Mouse (Mus musculus): ENCODE data around the gene Pax5.

The Pax5 gene

GRCm38 (mm10) chr4:44582687-44583086 is 127.6 kb downstream of the Pax5 start:
- DNase-seq = no peak

- DNase-seq = no peak
Observed at GRCm38 (mm10) chr4:44578591-44578990, 131.7 kb downstream of the Pax5 start.

- no peak for DNase-seq
Observed at GRCm38 (mm10) chr4:44577293-44577692, 133.0 kb downstream of the Pax5 start.

- DNase-seq = no peak
Observed at GRCm38 (mm10) chr4:44576786-44577185, 133.5 kb downstream of the Pax5 start.

- DNase-seq = no peak
Observed at GRCm38 (mm10) chr4:44573017-44573416, 137.3 kb downstream of the Pax5 start.

GRCm38 (mm10) chr4:44572373-44572772 is 137.9 kb downstream of the Pax5 start:
- DNase-seq = no peak

GRCm38 (mm10) chr4:44569138-44569537 is 141.1 kb downstream of the Pax5 start:
- DNase-seq = no peak

GRCm38 (mm10) chr4:44568666-44569065 is 141.6 kb downstream of the Pax5 start:
- DNase-seq = peak; percentile 81

GRCm38 (mm10) chr4:44566401-44566800 is 143.9 kb downstream of the Pax5 start:
- no peak for DNase-seq

- no peak for DNase-seq
Observed at GRCm38 (mm10) chr4:44565126-44566082, 144.9 kb downstream of the Pax5 start.

- DNase-seq = peak; percentile 68
Observed at GRCm38 (mm10) chr4:44564602-44565001, 145.7 kb downstream of the Pax5 start.

GRCm38 (mm10) chr4:44560956-44561355 is 149.3 kb downstream of the Pax5 start:
- no peak for DNase-seq

GRCm38 (mm10) chr4:44558564-44558955 is 151.7 kb downstream of the Pax5 start:
- DNase-seq = no peak

GRCm38 (mm10) chr4:44557815-44558563 is 152.3 kb downstream of the Pax5 start:
- DNase-seq = peak; percentile 41

GRCm38 (mm10) chr4:44556586-44557281 is 153.6 kb downstream of the Pax5 start:
- DNase-seq = peak; percentile 34

- DNase-seq = no peak
Observed at GRCm38 (mm10) chr4:44555576-44555975, 154.7 kb downstream of the Pax5 start.

GRCm38 (mm10) chr4:44551470-44551869 is 158.8 kb downstream of the Pax5 start:
- DNase-seq = no peak

- DNase-seq = no peak
Observed at GRCm38 (mm10) chr4:44549029-44549428, 161.3 kb downstream of the Pax5 start.

GRCm38 (mm10) chr4:44545669-44546068 is 164.6 kb downstream of the Pax5 start:
- no peak for DNase-seq

GRCm38 (mm10) chr4:44544495-44544894 is 165.8 kb downstream of the Pax5 start:
- no peak for DNase-seq

GRCm38 (mm10) chr4:44543880-44544279 is 166.4 kb downstream of the Pax5 start:
- no peak for DNase-seq

- DNase-seq = no peak
Observed at GRCm38 (mm10) chr4:44542101-44542500, 168.2 kb downstream of the Pax5 start.

- DNase-seq = no peak
Observed at GRCm38 (mm10) chr4:44538488-44538887, 171.8 kb downstream of the Pax5 start.

All from cerebellum, adult 9-11 months (tissue).